Mouse (Mus musculus) hematopoietic stem cell, adult 5-6 weeks (primary cell): ENCODE data around the gene Syt2. TPM values are rescaled to one million over a fixed set of nuclear protein-coding genes. Genes with fewer than 3 reads are reported as not detected.

Source experiments
- ATAC-seq, 2 experiments: fragments of 125-278 bp in 1 of 2; replicated peaks in 1 of 2; 2 replicates each; pipeline ENCODE4 v1.8.0; 2016 to 2017; ENCODE audit warnings: inconsistent platforms in 2 of 2, mild to moderate bottlenecking in 2 of 2, moderate number of reproducible peaks in 2 of 2, low read depth in 1 of 2, moderate TSS enrichment in 1 of 2; ENCODE audit not compliant: low FRiP score in 2 of 2, poor library complexity in 2 of 2, severe bottlenecking in 2 of 2, insufficient read depth in 1 of 2, low TSS enrichment in 1 of 2
- total RNA-seq: library from RNA; stranded (forward); fragments of 172-1452, 232-1000 nt; gene quantifications from 2 replicates; pipeline ENCODE4 v1.2.3, GENCODE M21; 2017

The Syt2 gene
- total RNA-seq, 1 experiment from 2014 or later, result not detected

DNA sequence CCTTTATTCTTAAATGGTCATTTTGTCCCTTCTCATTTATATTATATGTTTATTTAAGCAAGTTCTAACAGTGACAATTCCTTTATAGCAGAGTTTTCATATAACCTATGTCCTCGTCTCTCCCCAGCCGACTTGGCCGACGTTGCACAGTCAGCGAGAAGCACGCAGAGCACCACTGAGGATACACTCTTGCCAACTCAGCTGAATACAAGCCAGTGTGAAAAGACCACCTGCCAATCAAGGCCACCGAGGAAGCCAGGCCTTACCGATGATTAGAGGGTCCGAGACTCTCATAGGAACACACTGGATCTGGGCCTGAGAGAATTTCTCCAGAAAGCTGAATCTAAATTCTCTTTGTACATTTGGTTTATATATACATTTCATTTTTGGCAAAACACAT lies 159.0 kb downstream of the Syt2 start:
- no peak for ATAC-seq

Other genes with a start within 250 kb of the Syt2 start
- gene Cyb5r1, start 241.1 kb upstream of the Syt2 start, total RNA-seq, result 22.0 and 27.3 TPM in 2 replicates
- gene Adipor1, start 231.3 kb upstream of the Syt2 start, total RNA-seq, result 49.1 and 55.6 TPM in 2 replicates
- gene Klhl12, start 191.1 kb upstream of the Syt2 start, total RNA-seq, result 21.6 and 29.2 TPM in 2 replicates
- gene Rabif, start 152.0 kb upstream of the Syt2 start, total RNA-seq, result 20.3 and 22.4 TPM in 2 replicates
- 0.60 TPM in 1 of 2 replicates, not detected in the other for gene Mgat4e, start 97.0 kb upstream of the Syt2 start, total RNA-seq
- 38.2 and 57.5 TPM in 2 replicates for gene Kdm5b, start 86.5 kb upstream of the Syt2 start, total RNA-seq